Mouse (Mus musculus) kidney, adult 18-20 months (tissue): ENCODE data around the gene Cxcl13.
"Not testable (repeated sequence)": the region's sequence is repeated elsewhere in the genome, so short reads cannot be mapped to it uniquely, and the experiment has no call there.

Experiments
- DNase-seq: peaks from one replicate; pipeline ENCODE4 v3.0.0; 2021

Cxcl13 gene

DNA sequence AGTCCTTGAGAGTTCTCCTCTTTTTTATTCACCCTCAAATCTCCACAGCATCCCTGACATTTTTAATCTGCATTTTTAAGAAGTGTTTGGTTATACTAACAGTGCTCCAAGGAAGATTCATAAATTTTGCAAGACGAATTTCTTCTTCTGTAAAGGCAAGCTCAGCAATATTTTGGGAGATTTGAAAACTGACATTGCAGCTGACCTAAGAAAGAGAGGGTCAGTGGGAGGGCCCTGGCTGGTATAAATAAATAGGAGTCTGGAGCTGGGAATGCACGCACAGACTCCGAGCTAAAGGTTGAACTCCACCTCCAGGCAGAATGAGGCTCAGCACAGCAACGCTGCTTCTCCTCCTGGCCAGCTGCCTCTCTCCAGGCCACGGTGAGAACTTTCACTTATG, at the start of gene Cxcl13:
Gene Cxcl13, plus strand, starts transcription at position 301 of the 400 bp plus-strand sequence.
- no peak for DNase-seq

- no peak for DNase-seq
These were observed 45.7 kb upstream of the Cxcl13 start for GRCm38 (mm10) chr5:95911006-95911405.

- no peak for DNase-seq
These were observed 38.3 kb upstream of the Cxcl13 start for GRCm38 (mm10) chr5:95918491-95918890.

DNA sequence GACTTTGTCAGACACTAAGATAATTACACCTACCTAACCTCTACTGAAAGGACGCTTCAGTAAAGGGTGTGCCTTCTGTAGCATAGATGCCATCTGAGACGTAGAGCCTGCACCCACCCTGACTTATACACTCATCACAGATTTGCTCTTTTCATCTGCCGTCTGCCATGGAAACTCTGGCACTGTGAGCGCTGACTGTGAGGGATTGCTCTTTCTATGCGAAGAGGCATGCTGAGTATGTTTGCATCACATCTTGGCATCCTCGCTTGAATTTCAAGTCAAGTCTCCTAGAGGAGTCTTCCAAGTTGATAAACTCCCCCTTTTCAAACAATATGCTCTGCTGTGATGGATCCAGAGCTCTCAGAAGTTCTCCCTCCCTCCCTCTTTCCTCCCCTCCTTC, 32.7 kb upstream of the Cxcl13 start:
- DNase-seq, result no peak

DNA sequence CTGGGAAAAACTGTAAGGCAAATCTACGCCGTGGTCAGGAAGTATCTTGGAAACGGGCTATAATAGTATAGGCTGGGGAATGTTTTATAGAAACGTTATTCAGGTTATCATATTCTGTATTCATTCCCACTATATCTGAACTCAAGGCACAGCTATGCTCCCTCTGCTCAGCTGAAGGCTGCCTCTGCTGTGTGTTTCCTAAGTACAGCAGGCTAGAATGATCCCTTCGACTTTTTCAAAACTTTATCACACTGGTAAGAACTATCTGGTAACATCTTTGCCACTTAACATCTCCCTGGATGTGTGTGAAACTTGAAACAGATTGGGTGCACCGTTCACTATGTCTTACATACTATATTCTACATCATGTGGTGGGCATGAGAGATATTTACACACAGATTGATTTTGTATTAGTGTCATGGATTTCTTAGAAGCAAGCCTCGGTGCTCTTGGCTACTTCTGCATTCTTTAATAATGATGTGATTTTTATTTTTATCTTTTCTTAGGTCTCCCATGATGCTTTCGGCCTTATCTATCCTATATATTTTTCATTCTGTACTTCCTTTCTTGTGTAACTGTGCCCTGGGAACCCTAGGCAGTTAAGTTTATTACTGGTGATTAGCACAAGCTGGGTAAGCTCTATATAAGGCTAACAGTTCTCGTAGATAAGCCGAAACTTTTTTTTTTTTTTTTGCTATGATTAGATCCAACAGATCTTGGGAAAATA, 31.4 kb upstream of the Cxcl13 start:
- DNase-seq, result no peak

DNA sequence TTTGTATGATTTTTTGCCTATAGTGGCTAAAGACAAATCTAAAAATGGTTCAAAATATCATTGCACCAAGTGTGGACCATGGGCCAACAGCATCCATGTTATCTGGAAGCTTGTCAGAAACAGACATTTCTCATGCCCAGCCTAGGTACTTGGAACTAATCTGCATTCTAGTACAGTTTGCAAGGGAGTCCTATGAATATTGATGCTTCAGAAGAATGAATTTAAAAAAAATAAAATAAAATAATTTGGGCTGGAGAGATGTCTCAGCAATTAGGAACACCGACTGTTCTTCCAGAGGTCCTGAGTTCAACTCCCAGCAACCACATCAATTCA, 30.9 kb upstream of the Cxcl13 start:
- no peak for DNase-seq

- DNase-seq, result no peak
These were observed 21.7 kb upstream of the Cxcl13 start for GRCm38 (mm10) chr5:95935035-95935434.

DNA sequence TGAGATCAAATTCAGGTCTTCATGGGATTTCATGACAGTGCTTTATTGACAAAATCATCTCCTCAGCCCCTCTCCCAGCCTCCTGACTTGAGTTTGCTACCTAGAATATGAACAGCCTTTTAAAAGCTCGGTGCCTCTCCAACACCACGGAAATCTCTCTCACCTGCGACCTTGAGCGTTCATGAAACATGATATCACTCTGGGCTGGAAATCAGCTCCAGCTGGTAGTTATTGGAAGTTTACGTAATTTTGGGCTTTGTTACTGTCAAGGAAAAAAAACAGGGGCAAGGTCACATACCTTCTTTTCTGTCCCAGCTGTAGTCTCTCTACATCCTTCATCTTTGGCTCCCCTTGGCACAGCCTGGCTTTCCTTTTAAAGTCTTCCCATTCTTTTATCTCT, 20.7 kb upstream of the Cxcl13 start:
- no peak for DNase-seq

GRCm38 (mm10) chr5:95937129-95937528, 19.6 kb upstream of the Cxcl13 start:
- DNase-seq, result no peak

DNA sequence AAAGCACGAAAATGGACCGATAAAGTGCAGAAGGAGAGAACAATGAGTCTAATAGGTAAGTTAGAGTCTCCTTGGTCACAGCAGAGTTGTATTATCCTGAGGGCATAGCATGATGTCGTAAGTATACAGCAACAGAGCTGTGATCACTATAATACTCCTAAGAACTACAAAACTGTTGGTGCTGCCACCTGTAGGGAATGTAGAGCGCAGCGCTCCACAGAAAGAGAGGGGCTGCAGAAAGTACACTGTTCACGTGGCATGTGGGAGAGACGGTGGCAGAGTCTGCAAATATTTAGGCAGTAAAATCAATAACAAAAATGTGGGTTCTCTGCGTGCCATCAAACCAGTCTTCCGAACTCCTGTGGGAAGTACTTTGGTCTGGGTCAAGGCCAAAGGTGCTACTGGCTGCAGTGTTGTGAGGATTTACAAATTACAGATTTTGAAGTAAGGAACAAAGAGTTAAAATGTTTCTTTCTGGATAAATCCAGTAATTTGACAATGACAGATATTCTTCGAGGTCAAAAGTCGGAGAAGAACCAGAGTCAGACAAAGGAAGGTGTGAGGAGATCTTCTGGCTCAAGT, 18.6 kb upstream of the Cxcl13 start:
- no peak for DNase-seq

- no peak for DNase-seq
These were observed 16.0 kb upstream of the Cxcl13 start for GRCm38 (mm10) chr5:95940682-95941221.

DNA sequence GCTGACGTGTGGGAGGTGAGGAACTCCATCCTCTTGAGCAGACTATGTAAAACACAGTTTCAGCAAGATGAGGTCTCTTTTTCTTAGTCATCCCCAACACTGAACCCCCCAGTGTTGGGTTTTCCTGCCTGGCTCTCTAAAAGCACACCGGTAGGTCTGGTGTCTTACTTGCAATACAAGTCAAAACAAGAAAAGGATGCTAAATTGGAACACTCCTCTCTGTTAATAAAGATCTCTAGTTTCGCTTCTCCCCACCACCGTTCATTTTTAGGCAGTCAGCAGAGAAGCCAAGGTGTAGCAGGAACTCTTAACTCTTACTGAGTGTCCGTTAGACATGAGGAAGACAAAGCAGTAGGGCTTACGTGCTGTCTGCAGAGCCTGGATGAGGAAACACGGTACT, 15.2 kb upstream of the Cxcl13 start:
- DNase-seq, result no peak

GRCm38 (mm10) chr5:95945120-95945519, 11.6 kb upstream of the Cxcl13 start:
- no peak for DNase-seq

- DNase-seq, result no peak
These were observed 10.4 kb upstream of the Cxcl13 start for GRCm38 (mm10) chr5:95946344-95946743.

- no peak for DNase-seq
These were observed 8.1 kb upstream of the Cxcl13 start for GRCm38 (mm10) chr5:95948641-95949040.

- peak; percentile 61 for DNase-seq
These were observed 6.6 kb upstream of the Cxcl13 start for GRCm38 (mm10) chr5:95949946-95950701.

GRCm38 (mm10) chr5:95964940-95965339, 8.2 kb downstream of the Cxcl13 start:
- DNase-seq, result no peak

DNA sequence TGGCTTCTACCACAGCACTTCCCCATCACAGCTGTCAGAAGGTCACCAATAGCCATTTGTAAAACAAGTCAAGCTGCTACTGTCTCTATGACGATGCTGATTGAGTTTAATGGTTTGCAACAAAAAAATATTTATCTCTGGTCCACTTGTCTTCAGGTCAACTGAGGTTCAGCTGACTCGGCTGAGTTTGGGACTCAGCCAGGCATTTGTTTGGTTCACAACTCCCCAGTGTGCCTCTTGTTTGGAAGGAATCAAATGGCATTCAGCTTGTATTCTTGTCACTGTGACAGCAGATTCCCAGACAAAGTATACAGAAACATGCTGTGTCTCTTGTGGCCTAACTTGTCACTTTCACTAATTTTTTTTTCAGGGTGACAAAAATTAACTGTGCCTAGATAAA, 9.9 kb downstream of the Cxcl13 start:
- DNase-seq, result no peak

GRCm38 (mm10) chr5:95970845-95971244, 14.1 kb downstream of the Cxcl13 start:
- peak; percentile 44 for DNase-seq

DNA sequence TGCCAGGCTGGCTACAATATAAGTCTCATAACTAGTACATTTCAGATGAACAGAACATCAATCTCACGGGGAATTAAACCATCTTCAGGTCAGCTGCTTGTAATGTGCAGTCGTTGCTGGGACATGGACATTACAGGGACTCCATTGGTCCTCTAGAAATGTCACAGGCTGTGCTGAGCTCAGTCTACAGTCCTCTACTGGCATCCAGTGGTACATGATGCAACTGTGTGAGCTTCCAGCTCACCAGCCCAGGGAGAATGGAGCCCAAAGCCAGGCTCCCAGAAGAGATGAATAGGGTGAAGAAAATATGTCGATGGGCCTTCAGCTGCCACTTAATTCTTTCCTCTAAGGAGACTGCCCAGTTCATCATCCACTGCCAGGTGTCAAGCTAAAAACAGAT, 15.5 kb downstream of the Cxcl13 start:
- DNase-seq, result no peak

GRCm38 (mm10) chr5:95973806-95974205, 17.1 kb downstream of the Cxcl13 start:
- not testable (repeated sequence) for DNase-seq

GRCm38 (mm10) chr5:95976299-95976698, 19.5 kb downstream of the Cxcl13 start:
- DNase-seq, result no peak

DNA sequence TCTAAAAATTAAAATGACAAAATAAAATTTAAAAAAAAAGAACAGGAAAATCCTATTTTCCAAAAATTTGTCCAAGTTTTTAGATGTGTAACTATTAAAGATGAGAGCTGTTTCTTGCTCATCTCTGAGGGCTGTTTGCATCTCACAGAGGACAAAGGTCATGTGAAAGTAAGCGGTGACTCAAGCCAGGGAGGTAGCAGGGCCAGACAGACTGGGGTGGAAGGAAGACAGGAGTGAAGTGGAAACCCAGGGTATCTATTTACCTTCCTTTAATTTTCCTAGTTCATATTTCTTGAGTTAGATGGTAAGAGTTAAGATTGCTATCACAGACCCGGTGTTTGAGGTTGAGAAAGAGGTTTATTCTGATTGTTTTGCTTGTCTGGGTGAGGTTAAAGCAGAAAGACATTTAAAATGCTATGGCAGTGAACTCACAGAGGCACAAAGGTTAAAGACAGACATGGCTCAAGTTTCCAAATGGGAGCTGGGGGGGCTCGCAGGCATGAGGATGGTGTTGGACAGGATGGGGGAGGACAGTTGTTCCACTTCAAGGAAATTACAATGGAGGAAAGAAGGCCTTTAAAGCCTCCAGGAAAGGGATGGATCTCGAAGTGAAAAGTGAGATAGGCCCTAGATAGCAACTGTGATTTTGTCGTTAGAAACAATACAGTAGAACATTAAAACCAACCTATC, 27.2 kb downstream of the Cxcl13 start:
- no peak for DNase-seq
